Mouse (Mus musculus): ENCODE measurements around the gene Naga. TPM values are rescaled to one million over a fixed set of nuclear protein-coding genes. Genes with fewer than 3 reads are reported as not detected.

The Naga gene
- polyA plus RNA-seq, 1 experiment: 20.9 TPM

- H3ac ChIP-seq (ENCODE audit: control insufficient read depth, insufficient read length, low read depth): no peak overlapping the region
- H3K36me3 ChIP-seq (ENCODE audit: control insufficient read depth, insufficient read depth): peaks cover 40% of the 10 kb centered on the region
- no peak overlapping the region for H3K4me3 ChIP-seq (ENCODE audit: insufficient read depth, poor library complexity, severe bottlenecking)
- peaks cover 29% of the 10 kb centered on the region for H3K79me3 ChIP-seq (ENCODE audit: low read depth)
- H3K27me3 ChIP-seq (ENCODE audit: control insufficient read depth, insufficient read depth, insufficient read length): no peaks in the 10 kb centered on the region
- peaks cover 54% of the 10 kb centered on the region for H3K79me2 ChIP-seq (ENCODE audit: control insufficient read depth, insufficient read depth)
- TF ChIP-seq MYOD1 (IDR thresholded peaks at IDR 0.05; ENCODE audit: control insufficient read depth, insufficient read length, low read depth) (no peak), CEBPB (IDR thresholded peaks at IDR 0.05; ENCODE audit: low read depth) (no peak), USF1 (IDR thresholded peaks at IDR 0.05; ENCODE audit: low read depth) (no peak), CTCF (IDR thresholded peaks at IDR 0.05; ENCODE audit: control insufficient read depth, insufficient read depth, insufficient read length) (no peak), MAX (IDR thresholded peaks at IDR 0.05) (no peak), FOSL1 (IDR thresholded peaks at IDR 0.05; ENCODE audit: insufficient read depth, low read length, poor library complexity, severe bottlenecking) (no peak), MYOG (IDR thresholded peaks at IDR 0.05; ENCODE audit: control insufficient read depth, extremely low read depth, insufficient read length) (no peak)
These were observed 9.1 kb upstream of the Naga start for GRCm38 (mm10) chr15:82347852-82348251.

- Histone ChIP-seq H3K36me3 (ENCODE audit: control insufficient read depth, insufficient read depth) (peaks cover 40% of the 10 kb centered on the region), H3K27me3 (ENCODE audit: control insufficient read depth, insufficient read depth, insufficient read length) (no peaks in the 10 kb centered on the region), H3K79me2 (ENCODE audit: control insufficient read depth, insufficient read depth) (peaks cover 48% of the 10 kb centered on the region), H3K4me3 (ENCODE audit: insufficient read depth, poor library complexity, severe bottlenecking) (no peak overlapping the region), H3K79me3 (ENCODE audit: low read depth) (peaks cover 24% of the 10 kb centered on the region), H3ac (ENCODE audit: control insufficient read depth, insufficient read length, low read depth) (peak overlapping the region; percentile 49)
- TF ChIP-seq MYOD1 (IDR thresholded peaks at IDR 0.05; ENCODE audit: control insufficient read depth, insufficient read length, low read depth) (no peak), CTCF (IDR thresholded peaks at IDR 0.05; ENCODE audit: control insufficient read depth, insufficient read depth, insufficient read length) (no peak), MYOG (IDR thresholded peaks at IDR 0.05; ENCODE audit: control insufficient read depth, extremely low read depth, insufficient read length) (no peak), FOSL1 (IDR thresholded peaks at IDR 0.05; ENCODE audit: insufficient read depth, low read length, poor library complexity, severe bottlenecking) (no peak), MAX (IDR thresholded peaks at IDR 0.05) (no peak), CEBPB (IDR thresholded peaks at IDR 0.05; ENCODE audit: low read depth) (no peak), USF1 (IDR thresholded peaks at IDR 0.05; ENCODE audit: low read depth) (no peak)
These were observed 8.6 kb upstream of the Naga start for GRCm38 (mm10) chr15:82347303-82347676.

DNA sequence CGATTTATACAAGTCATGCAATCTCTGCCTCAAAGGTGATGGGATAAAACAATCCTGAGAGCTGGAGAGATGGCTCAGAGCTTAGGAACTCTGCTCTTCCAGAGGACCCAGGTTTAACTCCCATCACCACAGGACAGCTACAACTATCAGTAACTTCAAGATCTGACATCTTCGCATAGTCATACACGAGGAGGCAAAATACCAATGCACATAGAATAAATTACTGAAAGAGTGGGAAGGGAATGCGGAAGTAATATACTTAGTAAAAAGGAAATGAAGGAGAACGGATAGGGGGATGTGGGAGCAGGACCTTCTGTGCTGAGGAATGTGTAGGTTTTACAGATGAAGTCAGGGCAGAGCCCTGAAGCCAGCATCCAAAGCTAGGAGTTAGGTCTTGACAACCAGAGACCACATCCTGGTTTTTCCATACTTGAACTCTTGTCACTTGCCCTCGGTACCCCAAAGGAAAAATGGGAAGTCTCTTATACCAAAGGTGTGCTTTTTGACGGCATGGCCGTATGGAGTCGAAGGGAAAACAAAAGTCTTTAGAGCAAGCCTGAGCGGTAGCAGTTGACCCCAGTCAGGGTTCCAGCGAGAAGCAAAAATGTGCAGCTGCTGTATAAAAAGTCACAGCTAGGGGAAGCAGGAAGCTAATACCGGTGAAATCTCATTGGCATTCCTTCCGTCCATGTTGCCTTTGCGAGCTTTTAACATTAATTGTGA, 8.0 kb upstream of the Naga start:
- Histone ChIP-seq H3K4me3 (ENCODE audit: insufficient read depth, poor library complexity, severe bottlenecking) (peak overlapping the region; percentile 60), H3K79me3 (ENCODE audit: low read depth) (peaks cover 19% of the 10 kb centered on the region), H3K79me2 (ENCODE audit: control insufficient read depth, insufficient read depth) (peaks cover 43% of the 10 kb centered on the region), H3ac (ENCODE audit: control insufficient read depth, insufficient read length, low read depth) (peak overlapping the region; percentile 58), H3K36me3 (ENCODE audit: control insufficient read depth, insufficient read depth) (peaks cover 40% of the 10 kb centered on the region), H3K27me3 (ENCODE audit: control insufficient read depth, insufficient read depth, insufficient read length) (no peaks in the 10 kb centered on the region)
- TF ChIP-seq USF1 (IDR thresholded peaks at IDR 0.05; ENCODE audit: low read depth) (no peak), FOSL1 (IDR thresholded peaks at IDR 0.05; ENCODE audit: insufficient read depth, low read length, poor library complexity, severe bottlenecking) (no peak), CTCF (IDR thresholded peaks at IDR 0.05; ENCODE audit: control insufficient read depth, insufficient read depth, insufficient read length) (no peak), CEBPB (IDR thresholded peaks at IDR 0.05; ENCODE audit: low read depth) (no peak)

GRCm38 (mm10) chr15:82345820-82346470, 7.2 kb upstream of the Naga start:
- peaks cover 16% of the 10 kb centered on the region for H3K79me3 ChIP-seq (ENCODE audit: low read depth)
- peaks cover 35% of the 10 kb centered on the region for H3K79me2 ChIP-seq (ENCODE audit: control insufficient read depth, insufficient read depth)
- H3ac ChIP-seq (ENCODE audit: control insufficient read depth, insufficient read length, low read depth): peak overlapping the region; percentile 76
- H3K36me3 ChIP-seq (ENCODE audit: control insufficient read depth, insufficient read depth): peaks cover 35% of the 10 kb centered on the region
- H3K27me3 ChIP-seq (ENCODE audit: control insufficient read depth, insufficient read depth, insufficient read length): no peaks in the 10 kb centered on the region
- TF ChIP-seq CEBPB (IDR thresholded peaks at IDR 0.05; ENCODE audit: low read depth) (no peak), MYOG (IDR thresholded peaks at IDR 0.05; ENCODE audit: control insufficient read depth, extremely low read depth, insufficient read length) (no peak), MYOD1 (IDR thresholded peaks at IDR 0.05; ENCODE audit: control insufficient read depth, insufficient read length, low read depth) (no peak), MAX (IDR thresholded peaks at IDR 0.05) (peak; percentile 36), CTCF (IDR thresholded peaks at IDR 0.05; ENCODE audit: control insufficient read depth, insufficient read depth, insufficient read length) (no peak), USF1 (IDR thresholded peaks at IDR 0.05; ENCODE audit: low read depth) (peak; percentile 85)
- H3K4me3 ChIP-seq (ENCODE audit: insufficient read depth, poor library complexity, severe bottlenecking): peak overlapping the region; percentile 60

DNA sequence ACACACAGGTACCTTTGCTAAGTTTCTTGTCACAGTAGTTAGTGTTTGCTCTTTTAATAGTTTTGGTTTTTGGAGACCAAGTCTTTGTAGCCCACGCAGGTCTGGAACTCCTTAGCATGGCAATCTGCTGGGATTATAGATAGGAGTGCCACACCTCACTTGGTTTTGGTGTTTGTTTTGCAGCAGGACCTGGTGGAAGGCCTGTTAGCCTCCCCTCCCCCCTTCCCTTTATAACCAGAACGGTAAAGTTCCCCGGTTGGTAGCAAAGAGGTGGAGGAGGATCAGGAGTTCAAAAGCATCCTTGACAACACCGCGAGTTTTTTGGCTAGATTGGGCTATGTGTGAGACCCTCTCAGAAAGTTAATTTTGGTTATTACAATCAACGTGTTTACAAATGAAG, 6.2 kb upstream of the Naga start:
- peaks cover 13% of the 10 kb centered on the region for H3K79me3 ChIP-seq (ENCODE audit: low read depth)
- peaks cover 25% of the 10 kb centered on the region for H3K79me2 ChIP-seq (ENCODE audit: control insufficient read depth, insufficient read depth)
- no peaks in the 10 kb centered on the region for H3K27me3 ChIP-seq (ENCODE audit: control insufficient read depth, insufficient read depth, insufficient read length)
- TF ChIP-seq MYOD1 (IDR thresholded peaks at IDR 0.05; ENCODE audit: control insufficient read depth, insufficient read length, low read depth) (no peak), MYOG (IDR thresholded peaks at IDR 0.05; ENCODE audit: control insufficient read depth, extremely low read depth, insufficient read length) (no peak), CTCF (IDR thresholded peaks at IDR 0.05; ENCODE audit: control insufficient read depth, insufficient read depth, insufficient read length) (no peak), MAX (IDR thresholded peaks at IDR 0.05) (no peak), FOSL1 (IDR thresholded peaks at IDR 0.05; ENCODE audit: insufficient read depth, low read length, poor library complexity, severe bottlenecking) (no peak), CEBPB (IDR thresholded peaks at IDR 0.05; ENCODE audit: low read depth) (no peak), USF1 (IDR thresholded peaks at IDR 0.05; ENCODE audit: low read depth) (no peak)
- no peak overlapping the region for H3K4me3 ChIP-seq (ENCODE audit: insufficient read depth, poor library complexity, severe bottlenecking)
- H3ac ChIP-seq (ENCODE audit: control insufficient read depth, insufficient read length, low read depth): no peak overlapping the region
- peaks cover 25% of the 10 kb centered on the region for H3K36me3 ChIP-seq (ENCODE audit: control insufficient read depth, insufficient read depth)
